Mouse (Mus musculus) intestine, embryonic 14.5 days (tissue): Measurements from ENCODE around the gene Cdh23. TPM values are rescaled to one million over a fixed set of nuclear protein-coding genes. Genes with fewer than 3 reads are reported as not detected.

Experiments
- ATAC-seq: fragments of 200-750 bp; cut with Nextera tagmentation; replicated peaks from 2 replicates; pipeline ENCODE4 v1.8.0; 2017; ENCODE audit warnings: low read depth, moderate number of reproducible peaks, moderate TSS enrichment, moderate library complexity; ENCODE audit not compliant: low FRiP score, low TSS enrichment
- DNase-seq: peaks from one replicate; pipeline ENCODE4 v3.0.0-alpha.2; 2018; ENCODE audit warnings: low spot score
- H3K27ac ChIP-seq: fragments of 300-500 bp; sonication (generic); 2 replicates; pipeline ENCODE4 v1.5.1; 2014; ENCODE audit warnings: low read depth, mild to moderate bottlenecking, control low read depth
- H3K27me3 ChIP-seq: fragments of 300-500 bp; sonication (generic); replicated peaks from 2 replicates; pipeline ENCODE4 v1.6.1; 2014; ENCODE audit warnings: low read length, control low read depth; ENCODE audit not compliant: control insufficient read depth, insufficient read depth
- H3K36me3 ChIP-seq: fragments of 300-500 bp; sonication (generic); 2 replicates; pipeline ENCODE4 v1.6.1; 2014; ENCODE audit warnings: low read length, control low read depth; ENCODE audit not compliant: control insufficient read depth, insufficient read depth
- H3K4me1 ChIP-seq: fragments of 300-500 bp; sonication (generic); replicated peaks from 2 replicates; pipeline ENCODE4 v1.6.1; 2014; ENCODE audit warnings: low read length, control low read depth, mixed read lengths; ENCODE audit not compliant: control insufficient read depth, insufficient read depth
- H3K4me2 ChIP-seq: fragments of 300-500 bp; sonication (generic); 2 replicates; pipeline ENCODE4 v1.6.1; 2014; ENCODE audit warnings: low read length
- H3K4me3 ChIP-seq: fragments of 300-500 bp; sonication (generic); 2 replicates; pipeline ENCODE4 v1.5.1; 2014; ENCODE audit warnings: low read depth, low read length, control low read depth, mixed read lengths
- H3K9ac ChIP-seq: fragments of 300-500 bp; sonication (generic); 2 replicates; pipeline ENCODE4 v1.6.1; 2014; ENCODE audit warnings: mild to moderate bottlenecking, low read length
- H3K9me3 ChIP-seq: fragments of 300-500 bp; sonication (generic); 2 replicates; pipeline ENCODE4 v1.6.1; 2016; ENCODE audit warnings: low read length, control low read depth; ENCODE audit not compliant: control insufficient read depth
- WGBS: fragments of 180-500 bp; shearing (Covaris S2); extraction: QIAGEN DNeasy Blood & Tissue Kit; methylation state at CpG from one replicate; pipeline ENCODE4 v1.1.7; 2014; 5-methylcytosine and 5-hydroxymethylcytosine counted together
- polyA plus RNA-seq: library from polyadenylated mRNA; unstranded; fragments of >200 nt; fragmentation: Nextera tagmentation; extraction: Ambion mirVana; gene quantifications from 2 replicates; pipeline ENCODE4 v1.2.1, GENCODE M21; 2014

The Cdh23 gene
- polyA plus RNA-seq, 1 experiment from 2014 or later = 1.0 TPM

DNA sequence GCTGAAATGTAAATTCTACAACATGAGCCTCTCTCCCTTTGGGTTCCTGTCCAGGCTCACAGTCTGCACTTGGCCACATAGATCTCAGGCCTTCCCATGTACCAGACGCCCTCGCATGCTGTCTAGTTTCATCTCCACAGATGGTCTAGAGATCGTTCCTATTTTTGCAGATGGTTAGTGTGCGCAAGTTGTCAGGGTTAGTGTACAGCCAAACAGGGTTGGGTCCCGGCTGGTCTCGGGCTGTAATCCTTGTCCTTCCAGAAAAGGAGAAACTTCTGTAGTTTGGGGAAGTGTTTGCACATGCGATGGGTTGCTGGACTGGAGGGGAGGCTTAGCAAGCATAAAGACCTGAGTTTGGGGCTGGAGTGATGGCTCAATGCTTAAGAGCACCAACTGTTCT is 409.7 kb downstream of the Cdh23 start:
- Histone ChIP-seq H3K4me2 (no peak overlapping the region), H3K27ac (no peak overlapping the region), H3K27me3 (no peaks in the 10 kb centered on the region), H3K9me3 (no peaks in the 10 kb centered on the region), H3K4me1 (peaks cover 45% of the 10 kb centered on the region), H3K4me3 (no peak overlapping the region), H3K9ac (no peak overlapping the region), H3K36me3 (0 out of 2 replicates have a peak, but pooled peaks cover 7% of the 10 kb centered on the region)
- DNase-seq (no peak), ATAC-seq (no peak)
- WGBS = 87% methylated on average over 7 of the region's 7 CpGs

DNA sequence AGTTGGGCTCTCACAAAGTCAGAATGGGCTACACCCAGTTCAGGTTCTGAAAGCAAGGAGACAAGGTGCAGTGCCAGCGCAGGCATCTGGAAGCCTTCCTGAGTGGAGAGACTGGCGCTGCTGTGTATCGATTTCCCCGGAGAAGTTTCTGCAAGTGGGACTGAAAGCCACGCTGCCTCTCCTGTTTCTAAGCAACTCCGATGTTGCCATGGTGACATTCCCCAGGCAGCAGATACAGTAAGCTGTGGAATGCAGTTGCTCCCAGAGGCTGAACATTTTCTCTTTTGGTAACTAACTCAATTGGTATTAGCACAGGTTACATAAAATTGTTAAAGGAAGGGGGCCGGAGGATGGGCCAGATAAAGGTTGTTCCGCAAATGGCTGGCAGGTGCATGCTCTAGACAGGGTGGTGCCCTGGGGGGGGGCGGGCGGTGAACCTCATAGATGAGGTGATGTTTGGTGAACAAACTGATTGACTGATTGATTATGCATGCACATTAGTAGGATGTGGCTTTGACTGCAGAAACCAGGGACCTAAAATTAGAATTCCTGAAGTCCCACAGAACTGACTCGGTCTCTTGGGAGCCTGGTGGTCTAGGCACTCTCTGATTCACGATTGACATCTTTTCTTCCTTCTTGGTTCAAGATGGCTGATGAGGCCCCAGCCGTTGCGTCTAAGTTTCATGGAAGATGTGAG is 410.5 kb downstream of the Cdh23 start:
- Histone ChIP-seq H3K4me2 (no peak overlapping the region), H3K9ac (no peak overlapping the region), H3K4me3 (no peak overlapping the region), H3K9me3 (no peaks in the 10 kb centered on the region), H3K27ac (peak overlapping the region; percentile 67), H3K27me3 (no peaks in the 10 kb centered on the region), H3K36me3 (0 out of 2 replicates have a peak, but pooled peaks cover 4% of the 10 kb centered on the region), H3K4me1 (peaks cover 43% of the 10 kb centered on the region)
- 56% methylated on average over 14 of the region's 14 CpGs for WGBS
- peak; percentile 21; the same call in 1 of the 2 replicates for ATAC-seq
- DNase-seq = peak; percentile 71

DNA sequence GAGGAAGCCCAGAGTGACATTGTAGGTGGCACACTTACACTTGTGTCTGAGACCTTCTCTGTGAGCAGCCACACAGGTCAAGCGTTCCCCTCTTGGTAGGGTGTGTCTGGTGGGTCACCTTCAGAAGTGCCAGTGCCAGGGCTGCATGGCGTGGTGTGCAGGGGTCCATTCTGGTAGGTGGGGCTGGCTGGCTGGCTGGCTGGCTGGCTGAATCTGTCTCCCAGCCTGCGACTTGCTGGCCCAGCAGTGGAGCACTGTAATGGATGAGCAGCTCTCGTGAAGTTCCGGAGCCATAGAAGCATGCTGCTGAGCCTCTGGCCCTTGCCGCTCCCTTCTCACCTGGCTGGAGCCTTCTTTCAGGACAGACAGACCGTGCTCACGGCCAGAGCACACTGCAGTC is 411.1 kb downstream of the Cdh23 start:
- no peaks in the 10 kb centered on the region for H3K27me3 ChIP-seq
- whole genome bisulfite sequencing = 65% methylated on average over 8 of the region's 8 CpGs
- peaks cover 46% of the 10 kb centered on the region for H3K4me1 ChIP-seq
- H3K27ac ChIP-seq = peak overlapping the region; percentile 67
- H3K4me3 ChIP-seq = no peak overlapping the region
- no peaks in the 10 kb centered on the region for H3K9me3 ChIP-seq
- H3K4me2 ChIP-seq = no peak overlapping the region
- H3K9ac ChIP-seq = no peak overlapping the region
- DNase-seq = no peak
- no peak for ATAC-seq
- H3K36me3 ChIP-seq = 0 out of 2 replicates have a peak, but pooled peaks cover 4% of the 10 kb centered on the region

DNA sequence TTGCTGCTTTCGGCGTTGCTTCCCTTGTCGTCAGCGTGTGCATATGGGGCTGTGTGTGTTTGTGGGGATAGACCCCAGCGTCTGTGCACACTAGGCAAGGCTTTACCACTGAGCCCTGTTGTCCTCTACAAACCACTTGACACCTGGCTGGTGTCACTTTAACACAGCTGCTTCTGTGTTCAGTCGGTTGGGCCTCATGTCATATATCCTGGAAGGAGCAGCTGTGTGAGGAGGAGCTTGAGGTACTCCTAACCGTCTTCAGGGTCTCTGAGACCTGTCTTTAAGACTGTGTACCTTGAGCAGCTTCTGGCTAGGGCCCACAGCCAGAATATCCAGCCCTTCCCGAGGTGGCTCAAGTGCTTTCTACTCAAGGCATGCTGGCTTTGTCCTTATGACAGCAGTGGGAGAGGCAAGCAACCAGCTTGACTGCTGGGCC is 411.6 kb downstream of the Cdh23 start:
- ATAC-seq = no peak

DNA sequence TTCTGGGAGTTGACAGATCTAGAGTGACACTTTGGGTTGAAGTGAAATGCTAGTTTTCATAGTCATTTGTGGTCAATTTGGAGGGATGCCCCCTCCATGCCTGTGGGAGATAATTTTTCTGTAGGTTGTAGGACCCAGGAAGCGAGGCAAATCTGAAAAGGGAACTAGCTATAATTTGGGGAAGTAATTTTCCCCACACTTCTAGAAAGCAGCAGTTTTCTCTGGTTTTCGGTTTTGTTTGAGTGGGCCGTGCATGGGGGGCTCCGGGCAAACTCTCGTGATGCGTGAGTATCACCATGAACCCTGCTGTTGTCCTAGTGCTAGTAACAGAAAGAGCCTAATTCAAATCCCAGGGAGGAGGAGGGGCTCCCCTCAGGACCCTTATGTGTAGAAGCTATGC is 412.0 kb downstream of the Cdh23 start:
- ATAC-seq (no peak), DNase-seq (no peak)
- WGBS = 84% methylated on average over 6 of the region's 6 CpGs
- Histone ChIP-seq H3K9ac (no peak overlapping the region), H3K27me3 (no peaks in the 10 kb centered on the region), H3K36me3 (0 out of 2 replicates have a peak, but pooled peaks cover 4% of the 10 kb centered on the region), H3K4me2 (no peak overlapping the region), H3K4me3 (no peak overlapping the region), H3K27ac (no peak overlapping the region), H3K9me3 (no peaks in the 10 kb centered on the region), H3K4me1 (peaks cover 44% of the 10 kb centered on the region)

More for the DNA sequence above, 411.6 kb downstream of the Cdh23 start:
- peaks cover 46% of the 10 kb centered on the region for H3K4me1 ChIP-seq
- H3K4me2 ChIP-seq = no peak overlapping the region
- no peak overlapping the region for H3K9ac ChIP-seq
- no peak for DNase-seq
- no peaks in the 10 kb centered on the region for H3K27me3 ChIP-seq
- 0 out of 2 replicates have a peak, but pooled peaks cover 4% of the 10 kb centered on the region for H3K36me3 ChIP-seq
- no peaks in the 10 kb centered on the region for H3K9me3 ChIP-seq
- WGBS = 49% methylated on average over 8 of the region's 8 CpGs
- H3K4me3 ChIP-seq = no peak overlapping the region
- H3K27ac ChIP-seq = peak overlapping the region; percentile 49

DNA sequence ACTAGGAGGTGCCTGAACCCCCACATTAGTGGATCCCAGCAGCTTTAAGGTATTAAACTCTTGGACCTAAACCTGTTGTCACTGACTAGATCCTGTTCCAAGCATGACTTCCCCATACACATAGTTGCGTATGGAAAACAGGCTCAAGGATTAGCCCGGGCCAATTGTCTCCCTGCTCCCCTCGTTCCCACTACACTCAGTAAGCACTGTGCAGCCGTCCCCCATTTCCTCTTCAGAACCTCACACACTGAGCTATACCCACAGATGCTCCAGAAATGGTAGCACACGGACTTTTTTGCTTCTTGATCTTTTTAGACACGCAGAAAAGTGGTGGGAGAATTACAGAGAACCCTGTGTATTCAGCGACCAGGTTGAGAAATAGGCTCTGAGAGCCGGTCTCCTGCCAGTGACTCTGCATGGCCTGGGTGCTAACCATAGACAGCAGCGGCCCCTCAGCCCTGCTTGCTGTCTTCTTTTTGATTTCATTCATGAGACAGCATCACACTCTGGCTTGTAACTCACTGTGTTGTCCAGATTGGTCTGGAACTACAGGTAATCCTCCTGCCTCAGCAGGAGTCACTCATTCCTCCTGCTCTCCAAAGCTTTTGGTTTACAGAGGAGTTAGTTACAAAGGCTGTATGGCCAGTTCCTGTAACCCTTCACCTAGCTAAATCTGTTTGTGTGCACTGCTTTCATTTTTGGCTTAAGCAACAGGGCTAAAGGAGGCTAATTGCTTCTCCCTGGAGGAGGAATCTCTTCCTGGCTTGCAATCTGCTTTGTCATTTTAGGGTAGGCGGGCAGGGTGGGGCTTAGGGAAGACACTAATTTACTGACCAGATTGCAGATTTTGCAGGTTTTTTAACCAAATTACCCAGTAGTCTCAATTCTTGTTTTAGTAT is 413.9 kb downstream of the Cdh23 start:
- Histone ChIP-seq H3K27me3 (no peaks in the 10 kb centered on the region), H3K4me3 (no peak overlapping the region), H3K9me3 (no peaks in the 10 kb centered on the region), H3K4me2 (no peak overlapping the region), H3K4me1 (peaks cover 54% of the 10 kb centered on the region), H3K9ac (no peak overlapping the region), H3K36me3 (0 out of 2 replicates have a peak, but pooled peaks cover 4% of the 10 kb centered on the region), H3K27ac (no peak overlapping the region)
- WGBS = 83% methylated on average over 10 of the region's 10 CpGs
- ATAC-seq (no peak), DNase-seq (no peak)

DNA sequence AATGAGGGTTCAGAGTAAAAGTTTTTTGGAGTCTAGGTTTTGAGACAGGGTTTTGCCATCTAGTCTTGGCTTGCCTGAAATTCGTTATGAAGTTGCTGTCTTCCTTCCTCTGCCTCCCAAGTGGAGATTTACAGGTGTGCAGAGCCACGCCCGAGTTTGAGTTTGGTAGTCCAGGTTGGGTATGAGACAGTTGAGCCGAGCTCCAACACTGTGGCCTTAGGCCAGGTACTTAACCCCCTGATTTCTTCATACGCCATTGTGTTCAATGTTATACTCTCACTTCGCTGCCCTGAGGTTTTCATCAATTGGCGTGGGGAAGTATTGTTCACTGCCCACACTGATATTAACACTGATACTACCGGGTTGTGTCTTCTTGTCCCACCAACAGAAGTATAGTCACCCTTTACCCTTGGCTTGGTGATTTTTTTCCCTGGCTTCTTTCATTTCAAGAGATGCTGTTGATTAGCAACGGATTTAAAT is 414.7 kb downstream of the Cdh23 start:
- ATAC-seq (no peak), DNase-seq (no peak)
- Histone ChIP-seq H3K4me2 (no peak overlapping the region), H3K4me3 (no peak overlapping the region), H3K9ac (no peak overlapping the region), H3K4me1 (peaks cover 58% of the 10 kb centered on the region), H3K27me3 (no peaks in the 10 kb centered on the region), H3K9me3 (no peaks in the 10 kb centered on the region), H3K27ac (no peak overlapping the region), H3K36me3 (0 out of 2 replicates have a peak, but pooled peaks cover 4% of the 10 kb centered on the region)
- 86% methylated on average over 9 of the region's 9 CpGs for WGBS

DNA sequence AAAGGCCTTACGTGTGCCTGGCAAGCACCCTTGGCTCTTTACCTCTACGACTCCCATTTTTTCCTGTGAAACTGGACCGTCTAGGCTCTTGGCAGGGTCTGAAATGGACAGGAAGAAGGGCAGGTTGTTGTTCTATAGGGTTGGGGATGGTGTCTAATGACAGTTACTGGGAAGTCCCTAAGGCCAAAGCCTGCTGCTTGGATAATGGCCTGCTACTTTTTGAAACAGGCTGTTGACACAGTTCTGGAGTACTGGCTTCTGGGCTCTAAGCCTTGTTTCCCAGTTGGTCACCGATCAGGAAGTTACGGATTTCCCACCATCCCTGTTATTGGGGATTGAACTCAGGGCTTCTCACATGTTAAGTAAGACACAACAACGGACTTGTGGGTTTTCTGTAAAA is 415.9 kb downstream of the Cdh23 start:
- 0 out of 2 replicates have a peak overlapping the region, but pooled peaks have one; percentile 2 for H3K4me2 ChIP-seq
- no peak overlapping the region for H3K9ac ChIP-seq
- no peaks in the 10 kb centered on the region for H3K36me3 ChIP-seq
- no peak for DNase-seq
- no peak for ATAC-seq
- 90% methylated on average over 6 of the region's 6 CpGs for WGBS
- no peak overlapping the region for H3K27ac ChIP-seq
- no peaks in the 10 kb centered on the region for H3K27me3 ChIP-seq
- peaks cover 45% of the 10 kb centered on the region for H3K4me1 ChIP-seq
- no peaks in the 10 kb centered on the region for H3K9me3 ChIP-seq
- no peak overlapping the region for H3K4me3 ChIP-seq
